Mouse (Mus musculus) spleen, postnatal 4 days (tissue): Measurements from ENCODE around the gene Cacnb4.

Experiments
- DNase-seq, 2 experiments: peaks; one replicate each; pipeline ENCODE4 v3.0.0; 2022; ENCODE audit warnings: low spot score in 2 of 2

Gene Cacnb4

DNA sequence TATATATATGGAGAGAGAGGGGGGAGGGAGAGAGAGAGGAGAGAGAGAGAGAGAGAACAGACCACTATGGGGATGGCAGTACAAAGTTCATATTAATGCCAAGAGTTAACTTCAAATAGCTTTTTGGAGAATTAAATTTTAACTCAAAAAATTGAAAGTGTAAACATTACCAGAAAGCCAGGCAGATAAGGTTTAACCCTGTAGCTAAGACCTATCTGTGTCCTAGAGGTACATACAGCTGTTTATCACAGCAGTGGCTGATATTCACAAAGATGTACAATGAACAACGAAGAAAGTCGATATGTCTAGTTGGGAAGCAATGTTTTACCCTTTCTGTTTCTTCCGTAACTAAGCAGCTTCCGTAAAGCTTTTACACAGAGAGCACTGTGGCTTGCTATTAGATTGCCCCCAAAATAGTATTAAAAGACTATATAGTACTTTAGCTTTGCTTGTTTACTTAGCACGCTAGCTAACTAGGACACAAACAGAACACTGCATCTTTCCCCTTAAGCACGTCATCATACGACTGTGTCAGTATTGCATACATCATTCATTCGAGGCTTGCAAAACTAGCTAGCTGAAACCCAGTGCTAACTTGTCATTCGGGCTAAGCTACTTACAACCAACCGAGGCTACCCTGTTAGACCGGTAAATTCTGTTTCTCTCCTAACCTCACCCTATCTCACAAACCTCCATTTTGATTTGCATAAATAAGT lies 72.5 kb downstream of the Cacnb4 start:
- DNase-seq, result no peak

DNA sequence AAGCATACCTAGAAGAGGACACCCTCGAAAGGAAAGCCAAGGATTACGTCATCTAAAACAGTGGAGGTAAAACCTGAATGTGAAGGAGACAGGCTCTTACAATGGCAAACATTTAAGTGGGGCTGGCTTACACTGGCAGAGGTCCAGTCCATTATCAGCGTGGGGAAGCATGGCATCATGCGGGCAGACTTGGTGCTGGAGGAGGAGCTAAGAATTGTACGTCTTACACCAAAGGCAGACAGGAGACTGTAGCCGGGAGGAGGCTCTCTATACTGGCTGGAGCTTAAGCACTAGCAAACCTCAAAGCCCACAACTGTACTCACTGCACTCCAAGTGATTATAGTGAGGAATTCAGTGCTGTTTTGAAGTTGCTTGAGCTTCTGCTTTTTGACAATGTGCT lies 73.2 kb downstream of the Cacnb4 start:
- DNase-seq, result no peak

- DNase-seq, result no peak
These were observed 73.7 kb downstream of the Cacnb4 start for GRCm38 (mm10) chr2:52602921-52603320.

- DNase-seq, result no peak
These were observed 74.4 kb downstream of the Cacnb4 start for GRCm38 (mm10) chr2:52602228-52602627.

GRCm38 (mm10) chr2:52597511-52597910 lies 79.1 kb downstream of the Cacnb4 start:
- DNase-seq, result no peak

- DNase-seq, result no peak
These were observed 82.8 kb downstream of the Cacnb4 start for GRCm38 (mm10) chr2:52593814-52594213.

DNA sequence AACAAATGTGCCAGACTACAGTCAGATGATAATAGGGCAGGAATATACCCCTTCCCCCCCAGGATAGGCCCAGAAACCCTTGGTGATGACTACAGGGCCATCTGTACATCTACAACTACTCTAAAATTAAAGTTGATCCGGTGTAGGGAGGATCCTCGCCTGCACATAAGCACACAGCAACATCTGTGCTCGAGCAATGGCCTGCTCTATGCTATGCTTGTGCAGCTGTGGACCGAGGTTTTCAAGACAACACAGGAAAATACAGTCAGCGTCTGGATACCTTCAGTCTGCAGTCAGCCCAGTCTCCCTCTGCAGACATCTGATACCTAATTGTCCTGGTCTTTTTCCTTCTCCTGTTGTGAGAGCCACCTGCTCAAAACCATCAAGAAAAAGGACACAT lies 83.4 kb downstream of the Cacnb4 start:
- DNase-seq, result no peak

GRCm38 (mm10) chr2:52590970-52591347 lies 85.7 kb downstream of the Cacnb4 start:
- peak; percentile 53 to 77 for DNase-seq

DNA sequence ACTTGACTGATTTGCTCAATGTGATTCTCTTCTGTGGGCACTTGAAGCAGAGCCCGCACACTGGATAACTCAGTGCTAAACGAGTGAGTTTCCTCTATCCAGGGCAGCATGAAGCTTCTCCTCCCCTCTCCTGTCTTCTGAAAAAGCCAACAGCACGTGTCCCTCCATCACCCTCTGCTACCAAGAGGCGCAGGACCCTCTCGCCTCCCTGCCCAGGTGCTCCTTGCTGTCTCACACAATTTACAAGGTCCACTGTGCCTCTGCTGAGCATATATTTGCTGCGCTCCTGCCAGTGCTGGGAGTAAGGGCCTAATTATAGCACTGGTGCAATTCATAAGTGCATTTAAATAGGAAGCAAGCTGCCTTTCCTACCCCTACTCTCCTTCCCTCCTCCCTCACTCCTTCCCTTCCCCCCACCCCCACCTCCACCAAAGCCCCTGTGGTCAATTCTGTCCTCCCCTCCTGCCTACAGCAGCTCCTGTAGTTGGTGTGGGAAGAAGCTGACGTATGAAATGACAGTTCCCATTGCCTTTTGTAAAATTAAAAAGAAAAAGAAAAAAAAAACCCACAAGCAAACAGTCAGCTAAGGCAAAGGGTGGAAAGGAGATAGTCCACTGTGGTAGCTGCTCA lies 86.2 kb downstream of the Cacnb4 start:
- DNase-seq, result no peak

- DNase-seq, result no peak
These were observed 87.1 kb downstream of the Cacnb4 start for GRCm38 (mm10) chr2:52589514-52589913.

DNA sequence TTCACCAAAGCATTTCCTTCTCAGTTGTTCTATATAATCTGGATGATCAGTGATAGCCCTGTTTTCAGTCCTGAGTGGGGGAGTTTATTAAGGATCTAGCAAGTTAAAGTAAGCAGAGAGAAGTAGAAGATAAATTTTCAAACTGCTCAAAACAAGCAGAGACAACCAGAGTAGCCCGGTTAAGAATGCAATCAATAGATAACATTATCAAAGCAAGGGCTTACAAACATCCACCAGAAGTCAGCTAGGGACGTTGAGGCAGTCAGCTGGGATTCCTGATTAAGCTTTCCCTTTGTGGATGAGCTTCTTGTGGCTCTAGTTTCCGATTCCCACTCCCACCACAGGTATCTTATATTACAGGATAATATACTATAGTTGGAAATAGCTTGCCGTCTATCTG lies 91.2 kb downstream of the Cacnb4 start:
- no peak for DNase-seq

DNA sequence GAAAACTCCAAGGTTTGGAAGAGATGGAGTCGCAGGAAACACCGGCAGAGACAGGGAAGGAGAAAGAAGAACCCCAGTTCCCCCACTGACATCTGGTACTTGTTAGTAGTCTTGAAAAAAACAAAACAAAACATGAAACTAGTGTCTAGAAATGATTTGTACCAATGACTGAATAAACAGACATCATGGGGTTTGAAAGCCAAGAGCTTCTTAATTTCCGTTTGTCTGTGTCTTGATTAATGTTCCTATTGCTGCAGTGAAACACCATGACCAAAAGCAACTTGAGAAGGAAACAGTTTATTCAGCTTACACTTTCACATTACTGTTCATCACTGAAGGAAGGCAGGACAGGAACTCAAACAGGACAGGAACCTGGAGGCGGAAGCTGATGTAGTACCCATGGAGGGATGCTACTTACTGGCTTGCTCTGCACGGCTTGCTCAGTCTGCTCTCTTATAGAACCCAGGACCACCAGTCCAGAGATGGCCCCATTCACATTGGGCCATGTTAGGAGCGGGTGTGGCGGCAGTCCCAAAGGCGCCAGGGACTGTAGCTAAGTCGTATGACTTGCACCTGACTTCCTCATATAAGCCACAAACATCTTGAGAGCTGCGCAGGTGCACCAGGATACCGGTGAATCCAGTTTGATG lies 95.4 kb downstream of the Cacnb4 start:
- DNase-seq, result no peak

DNA sequence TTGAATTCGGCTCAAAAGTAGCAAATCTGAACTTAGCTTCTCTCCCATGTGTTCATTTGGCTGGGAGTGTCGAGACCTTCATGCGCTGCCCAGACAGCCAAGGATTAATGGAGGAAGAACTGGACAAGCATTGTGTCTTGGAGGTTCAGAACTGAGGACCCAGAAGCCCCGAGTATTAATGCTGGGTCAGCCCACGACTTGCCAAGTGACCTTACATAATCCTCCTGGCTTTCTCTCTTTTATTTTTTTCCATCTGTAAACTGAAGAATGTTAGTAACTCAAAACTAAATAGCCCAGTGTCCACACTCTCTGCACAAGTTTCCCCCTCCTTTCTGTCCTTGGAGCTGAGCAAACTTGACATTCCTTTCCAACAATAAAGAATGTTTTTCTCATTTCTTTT lies 95.9 kb downstream of the Cacnb4 start:
- no peak for DNase-seq

DNA sequence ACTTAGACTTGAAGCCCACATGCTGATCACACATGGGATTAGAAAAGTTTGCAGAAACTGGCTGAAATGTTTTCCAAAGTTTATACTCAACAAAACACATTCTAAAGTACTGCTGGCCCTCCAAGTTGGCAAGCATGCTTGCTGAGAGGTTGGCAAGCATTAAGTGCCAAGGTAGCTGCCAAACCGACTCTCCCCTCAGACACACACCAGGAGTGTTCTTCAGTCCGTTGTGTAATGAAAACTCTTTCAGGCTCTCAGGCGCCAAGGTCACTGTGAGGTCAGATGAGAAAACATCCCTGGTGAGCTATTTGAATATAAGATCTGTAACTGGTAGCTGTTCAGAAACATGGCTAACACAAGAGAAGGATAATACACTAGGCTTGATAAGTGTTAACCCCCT lies 97.8 kb downstream of the Cacnb4 start:
- DNase-seq, result no peak

- DNase-seq, result no peak
These were observed 98.9 kb downstream of the Cacnb4 start for GRCm38 (mm10) chr2:52577700-52578099.

DNA sequence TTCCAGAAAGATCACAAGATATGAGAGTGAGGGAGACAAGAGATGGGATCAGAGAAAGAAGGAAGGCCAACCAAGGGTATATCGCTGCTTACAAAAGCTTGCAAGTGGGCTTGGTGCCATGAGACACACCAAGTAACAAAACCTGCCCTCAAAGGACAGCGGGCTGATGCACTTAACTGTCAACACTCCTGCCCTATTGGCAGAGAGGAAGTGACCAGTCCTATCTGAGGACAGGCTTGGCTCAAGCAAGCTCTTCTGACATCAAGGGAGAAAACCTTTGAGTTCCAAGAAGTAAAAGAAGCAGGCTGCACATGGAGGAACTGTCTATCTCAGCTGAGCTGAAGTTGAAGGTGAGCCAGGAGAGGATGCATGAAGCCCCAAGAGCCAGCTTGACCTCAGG lies 100.1 kb downstream of the Cacnb4 start:
- no peak for DNase-seq

- DNase-seq, result no peak
These were observed 100.9 kb downstream of the Cacnb4 start for GRCm38 (mm10) chr2:52575637-52576175.

DNA sequence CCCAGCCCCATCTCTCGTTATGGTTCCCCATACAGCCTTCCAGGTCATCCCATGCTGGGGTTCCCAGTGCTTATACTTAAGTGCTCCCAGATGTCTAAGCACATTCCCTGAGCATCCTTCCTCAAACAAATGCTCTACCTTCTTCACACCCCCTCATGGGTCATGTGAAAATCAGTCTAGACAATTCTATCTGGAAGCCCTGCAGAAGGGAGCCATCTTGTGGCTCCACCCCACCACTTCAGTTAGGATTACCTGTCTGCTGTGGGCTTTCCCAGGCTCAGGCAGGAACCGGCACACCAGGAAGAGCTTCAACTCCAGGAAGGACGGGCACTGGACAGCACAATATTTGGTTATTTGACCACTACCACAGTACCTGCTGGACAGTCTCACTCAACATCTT lies 101.7 kb downstream of the Cacnb4 start:
- DNase-seq, result no peak

GRCm38 (mm10) chr2:52572221-52572620 lies 104.4 kb downstream of the Cacnb4 start:
- no peak for DNase-seq

- DNase-seq, result no peak
These were observed 105.2 kb downstream of the Cacnb4 start for GRCm38 (mm10) chr2:52571339-52571968.

DNA sequence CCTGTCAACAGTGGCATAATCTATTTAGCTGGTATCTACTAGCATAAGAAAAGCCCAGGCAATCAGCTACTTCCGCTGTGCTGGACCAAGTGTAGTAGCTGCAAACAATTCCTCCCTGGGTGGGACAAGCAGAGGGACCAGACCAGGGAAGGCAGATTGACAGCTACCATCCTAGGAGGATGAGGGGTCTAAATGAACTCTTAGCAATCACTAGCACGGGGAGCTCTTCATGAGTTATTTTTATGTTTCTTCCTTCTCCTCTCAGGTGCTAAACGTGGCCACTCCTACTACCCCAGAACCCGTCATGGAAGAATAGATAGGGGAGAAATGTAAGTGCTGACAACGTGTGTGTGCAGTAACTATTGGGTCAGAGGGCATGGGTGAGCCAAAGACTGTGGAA lies 105.8 kb downstream of the Cacnb4 start:
- no peak for DNase-seq

GRCm38 (mm10) chr2:52570171-52570570 lies 106.5 kb downstream of the Cacnb4 start:
- no peak for DNase-seq
